Mouse (Mus musculus): ENCODE measurements around the gene Cntln.

- TF ChIP-seq CTCF (IDR thresholded peaks at IDR 0.05) (no peak), EP300 (IDR thresholded peaks at IDR 0.05) (no peak)
Measured at GRCm38 (mm10) chr4:84883646-84884045, 463 bp upstream of the Cntln start.
